Mouse (Mus musculus): Measurements from ENCODE around the gene Gm11555. TPM values are rescaled to one million over a fixed set of nuclear protein-coding genes. Genes with fewer than 3 reads are reported as not detected.

The Gm11555 gene
- polyA plus RNA-seq, 1 experiment: not detected

Other genes starting within 250 kb of the Gm11555 start
- 0.27 and 0.34 TPM in 2 replicates for gene Krt12, start 228.0 kb downstream of the Gm11555 start, polyA plus RNA-seq (2012; rRNA removed)
- gene Krt20, start 212.1 kb downstream of the Gm11555 start, polyA plus RNA-seq (2012; rRNA removed): 0.65 and 1.0 TPM in 2 replicates
- gene Krt23, start 157.1 kb downstream of the Gm11555 start, polyA plus RNA-seq (2012; rRNA removed): 1.5 and 1.7 TPM in 2 replicates
- 0.11 TPM in 1 of 2 replicates, not detected in the other for gene Krt39, start 128.9 kb downstream of the Gm11555 start, polyA plus RNA-seq (2012; rRNA removed)
- gene Krt40, start 107.1 kb downstream of the Gm11555 start, polyA plus RNA-seq (2012; rRNA removed): 0.09 TPM in 1 of 2 replicates, not detected in the other
- gene Krtap3-3, start 99.4 kb downstream of the Gm11555 start, polyA plus RNA-seq (2012; rRNA removed): 0.46 and 0.66 TPM in 2 replicates
- 0.15 and 0.19 TPM in 2 replicates for gene Krtap3-2, start 93.4 kb downstream of the Gm11555 start, polyA plus RNA-seq (2012; rRNA removed)
- gene Gm11939, start 90.8 kb downstream of the Gm11555 start, polyA plus RNA-seq (2012; rRNA removed): not detected in 2 replicates
- gene Krtap3-1, start 83.6 kb downstream of the Gm11555 start, polyA plus RNA-seq (2012; rRNA removed): 0.43 and 0.81 TPM in 2 replicates
- not detected in 2 replicates for gene Krtap1-5, start 69.2 kb downstream of the Gm11555 start, polyA plus RNA-seq (2012; rRNA removed)
- not detected in 2 replicates for gene Krtap1-4, start 66.6 kb downstream of the Gm11555 start, polyA plus RNA-seq (2012; rRNA removed)
- gene Krtap1-3, start 58.9 kb downstream of the Gm11555 start, polyA plus RNA-seq (2012; rRNA removed): not detected in 2 replicates
- not detected in 2 replicates for gene Krtap9-3, start 52.1 kb downstream of the Gm11555 start, polyA plus RNA-seq (2012; rRNA removed)
- 0.33 TPM in 1 of 2 replicates, not detected in the other for gene Gm11938, start 46.9 kb downstream of the Gm11555 start, polyA plus RNA-seq (2012; rRNA removed)
- gene Gm11937, start 40.0 kb downstream of the Gm11555 start, polyA plus RNA-seq (2012; rRNA removed): not detected in 2 replicates
- gene Krtap2-4, start 35.4 kb downstream of the Gm11555 start, polyA plus RNA-seq (2012; rRNA removed): 0.22 and 0.37 TPM in 2 replicates
- not detected in 2 replicates for gene Gm11562, start 29.8 kb downstream of the Gm11555 start, polyA plus RNA-seq (2012; rRNA removed)
- gene Krtap4-1, start 22.0 kb downstream of the Gm11555 start, polyA plus RNA-seq (2012; rRNA removed): not detected in 2 replicates
- not detected in 2 replicates for gene Krtap4-2, start 15.2 kb downstream of the Gm11555 start, polyA plus RNA-seq (2012; rRNA removed)
- gene Krtap4-7, start 6.1 kb downstream of the Gm11555 start, polyA plus RNA-seq (2012; rRNA removed): not detected in 2 replicates
- not detected in 2 replicates for gene Gm11563, start 8.7 kb upstream of the Gm11555 start, polyA plus RNA-seq (2012; rRNA removed)
- not detected in 2 replicates for gene Krtap4-6, start 15.7 kb upstream of the Gm11555 start, polyA plus RNA-seq (2012; rRNA removed)
- not detected in 2 replicates for gene Gm14190, start 40.5 kb upstream of the Gm11555 start, polyA plus RNA-seq (2012; rRNA removed)
- not detected in 2 replicates for gene Gm14180, start 84.1 kb upstream of the Gm11555 start, polyA plus RNA-seq (2012; rRNA removed)
- not detected in 2 replicates for gene Gm11595, start 122.7 kb upstream of the Gm11555 start, polyA plus RNA-seq (2012; rRNA removed)
- not detected in 2 replicates for gene Krtap4-8, start 130.5 kb upstream of the Gm11555 start, polyA plus RNA-seq (2012; rRNA removed)
- gene Krtap4-9, start 135.0 kb upstream of the Gm11555 start, polyA plus RNA-seq (2012; rRNA removed): 0.17 TPM in 1 of 2 replicates, not detected in the other
- not detected in 2 replicates for gene Gm11596, start 143.2 kb upstream of the Gm11555 start, polyA plus RNA-seq (2012; rRNA removed)
- gene Gm11569, start 148.7 kb upstream of the Gm11555 start, polyA plus RNA-seq (2012; rRNA removed): not detected in 2 replicates
- gene Gm11554, start 154.2 kb upstream of the Gm11555 start, polyA plus RNA-seq (2012; rRNA removed): not detected in 2 replicates
- not detected in 2 replicates for gene Krtap4-13, start 159.7 kb upstream of the Gm11555 start, polyA plus RNA-seq (2012; rRNA removed)
- not detected in 2 replicates for gene Gm11564, start 165.4 kb upstream of the Gm11555 start, polyA plus RNA-seq (2012; rRNA removed)
- gene 2300003K06Rik, start 187.8 kb upstream of the Gm11555 start, polyA plus RNA-seq (2012; rRNA removed): not detected in 2 replicates
- 0.28 TPM in 1 of 2 replicates, not detected in the other for gene Krtap4-16, start 201.4 kb upstream of the Gm11555 start, polyA plus RNA-seq (2012; rRNA removed)
- gene Gm11568, start 207.7 kb upstream of the Gm11555 start, polyA plus RNA-seq (2012; rRNA removed): not detected in 2 replicates
- gene Gm11559, start 214.2 kb upstream of the Gm11555 start, polyA plus RNA-seq (2012; rRNA removed): 0.31 TPM in 1 of 2 replicates, not detected in the other
- gene Krtap9-1, start 223.2 kb upstream of the Gm11555 start, polyA plus RNA-seq (2012; rRNA removed): not detected in 2 replicates
- gene Gm11567, start 229.0 kb upstream of the Gm11555 start, polyA plus RNA-seq (2012; rRNA removed): not detected in 2 replicates

Measured in thymus, adult 2 months (tissue).